Mouse (Mus musculus) E14TG2a.4 (cell line): ENCODE data around the gene 1700028P14Rik.

Experiments used
- CTCF ChIP-seq: conservative IDR thresholded peaks from 2 replicates; pipeline ENCODE4 v1.5.1; 2014; ENCODE audit warnings: low read length
- NANOG ChIP-seq: IDR thresholded peaks from 2 replicates; pipeline ENCODE4 v1.6.1; 2014; ENCODE audit warnings: borderline replicate concordance, low read length, mixed read lengths
- POU5F1 ChIP-seq: IDR thresholded peaks from 2 replicates; pipeline ENCODE4 v1.6.1; 2014; ENCODE audit warnings: low read length, borderline replicate concordance

GRCm38 (mm10) chr19:23687296-23688021 is 34.8 kb upstream of the 1700028P14Rik start, which contains the start of gene Ptar1:
- no peak for TF ChIP-seq CTCF
- no peak for TF ChIP-seq POU5F1
- no peak for TF ChIP-seq NANOG
